Mouse (Mus musculus): Measurements from ENCODE around the gene B3gnt8. TPM values are rescaled to one million over a fixed set of nuclear protein-coding genes. Genes with fewer than 3 reads are reported as not detected.

B3gnt8 gene
- total and polyA plus RNA-seq, 3 experiments: 0.46 to 1.6 TPM; not detected in 1

GRCm38 (mm10) chr7:25624851-25625250 is 1.6 kb upstream of the B3gnt8 start:
- H3K79me2 ChIP-seq (ENCODE audit: control insufficient read depth, insufficient read depth, low read length, poor library complexity): no peaks in the 10 kb centered on the region; the same call in 1 of the 2 replicates
- H3K36me3 ChIP-seq (ENCODE audit: control insufficient read depth in 1 of 2, insufficient read depth in 2 of 2, low read length in 2 of 2): peaks cover 0 to 4% of the 10 kb centered on the region in 2 experiments; a peak in 2 of 4 replicates
- no peak overlapping the region for H3K4me3 ChIP-seq (ENCODE audit: control insufficient read depth in 1 of 2, insufficient read depth in 1 of 2, low read depth in 2 of 2, low read length in 2 of 2)
- no peak overlapping the region for H3K9ac ChIP-seq (ENCODE audit: control insufficient read depth, low read depth, low read length, poor library complexity, severe bottlenecking)
- H3K27me3 ChIP-seq (ENCODE audit: control insufficient read depth in 1 of 2, insufficient read depth in 2 of 2, low read length in 2 of 2): no peaks in the 10 kb centered on the region
- H3K27ac ChIP-seq (ENCODE audit: control insufficient read depth, low read depth, low read length): no peak overlapping the region
- no peak for TF ChIP-seq MAZ (IDR thresholded peaks at IDR 0.05; ENCODE audit: low read depth, low read length)
- no peak for TF ChIP-seq MAFK (IDR thresholded peaks at IDR 0.05; ENCODE audit: borderline replicate concordance, low read depth, low read length)
- TF ChIP-seq POLR2AphosphoS2 (IDR thresholded peaks at IDR 0.05; ENCODE audit: low read length): no peak
- no peak for TF ChIP-seq MYB (IDR thresholded peaks at IDR 0.05; ENCODE audit: low read depth, low read length)
- no peak for TF ChIP-seq UBTF (IDR thresholded peaks at IDR 0.05; ENCODE audit: borderline replicate concordance, insufficient read depth, low read depth, low read length)
- TF ChIP-seq USF1 (IDR thresholded peaks at IDR 0.05; ENCODE audit: low read depth, low read length): no peak
- no peak for TF ChIP-seq CHD2 (IDR thresholded peaks at IDR 0.05; ENCODE audit: low read length)
- no peak for TF ChIP-seq NRF1 (IDR thresholded peaks at IDR 0.05; ENCODE audit: insufficient read depth, low read depth, low read length, poor library complexity, severe bottlenecking)
- no peak for TF ChIP-seq E2F4 (IDR thresholded peaks at IDR 0.05; ENCODE audit: borderline replicate concordance, low read depth, low read length)
- TF ChIP-seq TCF12 (IDR thresholded peaks at IDR 0.05; ENCODE audit: low read depth, low read length): no peak
- TF ChIP-seq MAX (IDR thresholded peaks at IDR 0.05; ENCODE audit: low read length): no peak
- TF ChIP-seq ETS1 (IDR thresholded peaks at IDR 0.05; ENCODE audit: low read depth, low read length): no peak
- no peak for TF ChIP-seq MEF2A (IDR thresholded peaks at IDR 0.05; ENCODE audit: extremely low read depth, insufficient replicate concordance, low read depth, low read length, poor library complexity, severe bottlenecking)
- TF ChIP-seq RAD21 (IDR thresholded peaks at IDR 0.05; ENCODE audit: low read depth, low read length): no peak
- TF ChIP-seq USF2 (IDR thresholded peaks at IDR 0.05; ENCODE audit: borderline replicate concordance in 1 of 2, insufficient read depth in 1 of 2, low read depth in 1 of 2, low read length in 2 of 2): no peak
- TF ChIP-seq GATA1 (IDR thresholded peaks at IDR 0.05; ENCODE audit: low read depth, low read length): no peak
- no peaks in the 10 kb centered on the region for H3K9me3 ChIP-seq (replicated peaks; ENCODE audit: insufficient read depth, low read length)
- DNase-seq (ENCODE audit: low read depth, low spot score): no peak
- H3K4me1 ChIP-seq (ENCODE audit: control insufficient read depth in 1 of 2, insufficient read depth in 2 of 2, low read length in 2 of 2): peaks cover 0 to 18% of the 10 kb centered on the region in 2 experiments; a peak in 3 of 4 replicates

GRCm38 (mm10) chr7:25625594-25626250 is 732 bp upstream of the B3gnt8 start:
- Histone ChIP-seq H3K27ac (ENCODE audit: control insufficient read depth, low read depth, low read length) (no peak overlapping the region), H3K9ac (ENCODE audit: control insufficient read depth, low read depth, low read length, poor library complexity, severe bottlenecking) (no peak overlapping the region), H3K36me3 (ENCODE audit: control insufficient read depth in 1 of 2, insufficient read depth in 2 of 2, low read length in 2 of 2) (0 out of 4 replicates have a peak, but pooled peaks cover 0 to 2% of the 10 kb centered on the region in 2 experiments), H3K4me1 (ENCODE audit: control insufficient read depth in 1 of 2, insufficient read depth in 2 of 2, low read length in 2 of 2) (peaks cover 0 to 14% of the 10 kb centered on the region in 2 experiments; a peak in 3 of 4 replicates), H3K27me3 (ENCODE audit: control insufficient read depth in 1 of 2, insufficient read depth in 2 of 2, low read length in 2 of 2) (no peaks in the 10 kb centered on the region), H3K9me3 (replicated peaks; ENCODE audit: insufficient read depth, low read length) (no peaks in the 10 kb centered on the region), H3K79me2 (ENCODE audit: control insufficient read depth, insufficient read depth, low read length, poor library complexity) (no peaks in the 10 kb centered on the region; the same call in 1 of the 2 replicates), H3K4me3 (ENCODE audit: control insufficient read depth in 1 of 2, insufficient read depth in 1 of 2, low read depth in 2 of 2, low read length in 2 of 2) (no peak overlapping the region)
- TF ChIP-seq SIN3A (IDR thresholded peaks at IDR 0.05; ENCODE audit: low read length): peak; percentile 59; the same call in 1 of the 2 replicates
- peak; percentile 61 for TF ChIP-seq ZC3H11A (IDR thresholded peaks at IDR 0.05; ENCODE audit: low read depth, low read length)
- peak; percentile 73 for TF ChIP-seq SMC3 (IDR thresholded peaks at IDR 0.05; ENCODE audit: low read depth, low read length)
- TF ChIP-seq GABPA (IDR thresholded peaks at IDR 0.05; ENCODE audit: low read depth, low read length): no peak
- TF ChIP-seq JUND (IDR thresholded peaks at IDR 0.05; ENCODE audit: low read depth, low read length): no peak
- TF ChIP-seq CTCF (IDR thresholded peaks at IDR 0.05 in 2 of 3, conservative IDR thresholded peaks at IDR 0.05 in 1 of 3; ENCODE audit: control insufficient read depth in 1 of 3, insufficient read depth in 1 of 3, low read depth in 2 of 3, low read length in 3 of 3, poor library complexity in 1 of 3, severe bottlenecking in 1 of 3): peak; percentile 71 to 79 (median 76)
- peak; percentile 71 for TF ChIP-seq RAD21 (IDR thresholded peaks at IDR 0.05; ENCODE audit: low read depth, low read length)
- TF ChIP-seq ZMIZ1 (IDR thresholded peaks at IDR 0.05; ENCODE audit: low read depth, low read length): no peak
- DNase-seq (ENCODE audit: low read depth, low spot score): peak; percentile 77
